Mouse (Mus musculus) heart, postnatal 25 days (tissue): Measurements from ENCODE around the gene Stkld1. TPM values are rescaled to one million over a fixed set of nuclear protein-coding genes. Genes with fewer than 3 reads are reported as not detected.

Experiments used
- DNase-seq: peaks from one replicate; pipeline ENCODE4 v3.0.0; 2022; ENCODE audit warnings: low spot score
- intact Hi-C: fragments of 180-260 bp; cut with DNase I; formaldehyde crosslinking; loops from one replicate; pipeline ENCODE4 v1.15.1; 2025
- total RNA-seq, 2 experiments: library from RNA; stranded (reverse); gene quantifications; 2 replicates each; pipeline ENCODE4 v1.2.3; 2021

The Stkld1 gene
- total RNA-seq, 2 experiments from 2014 or later, result not detected

- intact Hi-C loops, result no loop called here
- no peak for DNase-seq
Measured at GRCm38 (mm10) chr2:26954735-26955395, 21.0 kb downstream of the Stkld1 start.

DNA sequence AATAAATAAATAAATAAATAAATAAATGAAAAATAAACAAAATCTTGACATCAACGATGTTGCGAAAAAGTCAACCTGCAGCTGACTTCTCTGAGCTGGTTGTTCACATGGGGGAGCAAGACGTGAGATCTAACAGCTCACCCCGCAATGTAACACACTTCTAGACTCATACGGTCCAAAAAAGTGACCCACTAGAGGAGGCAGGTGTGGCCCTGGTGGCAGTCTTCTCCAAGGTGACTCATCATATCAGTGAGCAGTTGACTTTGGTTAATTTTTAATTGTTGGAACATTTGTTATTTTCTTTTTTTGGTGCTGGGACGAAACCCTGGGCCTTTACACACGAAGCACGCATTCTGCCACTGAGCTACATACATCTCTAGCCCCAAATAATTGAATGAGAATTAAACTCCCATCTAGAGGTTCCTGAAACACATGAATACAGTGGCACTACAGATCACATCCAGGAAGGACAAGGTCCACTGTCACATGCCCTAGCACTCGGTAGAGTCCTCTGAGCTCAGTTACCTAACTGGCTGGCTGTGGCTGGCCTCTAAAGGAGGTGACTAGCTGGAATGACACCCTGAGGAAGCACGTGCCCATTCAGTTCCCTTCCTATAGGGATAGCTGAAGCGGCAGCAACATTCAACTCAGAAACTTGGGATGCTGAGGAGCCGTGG lies 23.1 kb downstream of the Stkld1 start:
- DNase-seq, result no peak
- intact Hi-C loops, result no loop called here

- intact Hi-C loops, result no loop called here
- no peak for DNase-seq
Measured at GRCm38 (mm10) chr2:26957488-26957859, 23.6 kb downstream of the Stkld1 start.

DNA sequence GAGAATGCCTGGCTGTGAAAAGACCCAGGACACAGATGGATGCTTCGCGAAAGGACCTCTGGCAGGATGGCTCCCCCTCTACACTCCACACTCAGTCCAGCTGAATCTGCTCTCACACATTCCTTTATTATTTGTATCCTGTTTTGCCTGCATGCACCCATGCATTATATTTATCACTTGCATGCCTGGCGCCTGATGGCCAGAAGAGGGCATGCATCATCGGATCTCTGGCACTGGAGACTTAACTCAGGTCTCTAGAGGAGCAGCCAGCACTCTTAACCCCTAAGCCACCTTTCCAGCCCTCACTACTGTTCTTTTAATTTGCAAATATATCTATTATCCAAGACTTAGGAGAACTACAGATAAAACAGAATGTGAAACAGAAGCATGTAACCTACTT lies 26.9 kb downstream of the Stkld1 start:
- intact Hi-C loops, result loop anchor here (5.0 kb wide), 1 partner anchor 58 kb away; the partner anchor contains the start of gene Surf6
- DNase-seq, result no peak

GRCm38 (mm10) chr2:26963923-26964723 lies 30.3 kb downstream of the Stkld1 start, which contains the start of gene Rexo4:
Rexo4 (minus strand) TSS chr2:26964386.
- DNase-seq, result peak; percentile 86
- intact Hi-C loops, result loop anchor here (2.0 to 5.0 kb wide), 2 partner anchors 27 to 62 kb away; partner anchors contain the start of gene Surf6

- no peak for DNase-seq
- intact Hi-C loops, result loop anchor here (2.0 to 5.0 kb wide), 2 partner anchors 28 to 63 kb away; partner anchors contain the start of gene Surf6
Measured at GRCm38 (mm10) chr2:26964724-26965370, 31.0 kb downstream of the Stkld1 start.

GRCm38 (mm10) chr2:26967262-26967661 lies 33.4 kb downstream of the Stkld1 start:
- DNase-seq, result no peak
- intact Hi-C loops, result no loop called here

DNA sequence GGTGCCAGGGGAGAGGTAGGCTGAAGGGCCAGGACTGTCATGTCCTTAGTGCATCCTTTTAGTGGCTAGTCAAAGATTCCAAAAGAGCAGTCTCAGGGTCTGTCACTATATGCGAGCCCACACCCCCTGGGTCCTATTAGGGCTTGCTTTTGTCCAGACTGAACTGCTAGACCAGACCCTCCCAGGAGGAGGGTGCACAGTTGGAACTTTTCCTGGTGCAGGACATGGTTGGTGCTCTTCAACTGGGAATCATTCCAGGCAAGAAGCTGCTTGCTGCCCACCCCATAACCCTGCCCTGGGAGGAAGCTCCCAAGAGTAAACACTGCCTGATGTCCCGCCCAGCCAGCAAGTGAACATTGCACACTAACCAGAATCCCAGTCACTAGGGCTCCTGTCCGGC lies 39.3 kb downstream of the Stkld1 start, which contains the start of gene Adamts13:
TSS of gene Adamts13 (plus strand) at position 301 of the 400 bp plus-strand sequence.
- DNase-seq, result no peak
- intact Hi-C loops, result no loop called here

GRCm38 (mm10) chr2:26973960-26974359 lies 40.1 kb downstream of the Stkld1 start:
- no peak for DNase-seq
- intact Hi-C loops, result no loop called here

- intact Hi-C loops, result no loop called here
Measured at GRCm38 (mm10) chr2:26980361-26980760, 46.5 kb downstream of the Stkld1 start.

DNA sequence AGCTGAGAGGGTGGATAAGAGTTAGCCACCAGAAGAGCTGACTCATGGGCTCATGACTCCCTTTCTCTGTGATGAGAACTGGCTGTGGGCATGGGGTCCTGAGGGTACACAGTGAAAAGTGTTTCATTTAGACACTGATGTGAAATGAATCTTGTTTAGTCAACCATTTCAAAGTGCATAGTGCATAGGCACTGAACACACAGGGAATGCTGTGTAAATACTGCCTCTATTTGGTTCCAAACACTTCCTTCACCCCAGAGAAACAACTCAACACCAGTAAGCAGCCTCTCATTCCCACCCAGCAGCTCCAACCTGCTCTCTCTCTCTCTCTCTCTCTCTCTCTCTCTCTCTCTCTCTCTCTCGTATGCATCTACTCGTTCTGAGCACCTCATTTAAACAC lies 50.3 kb downstream of the Stkld1 start:
- intact Hi-C loops, result no loop called here
- DNase-seq, result no peak

More at GRCm38 (mm10) chr2:26980361-26980760, 46.5 kb downstream of the Stkld1 start:
- no peak for DNase-seq

GRCm38 (mm10) chr2:26984640-26985039 lies 50.8 kb downstream of the Stkld1 start:
- DNase-seq, result no peak
- intact Hi-C loops, result no loop called here

GRCm38 (mm10) chr2:26993936-26994335 lies 60.1 kb downstream of the Stkld1 start:
- intact Hi-C loops, result no loop called here
- DNase-seq, result no peak

DNA sequence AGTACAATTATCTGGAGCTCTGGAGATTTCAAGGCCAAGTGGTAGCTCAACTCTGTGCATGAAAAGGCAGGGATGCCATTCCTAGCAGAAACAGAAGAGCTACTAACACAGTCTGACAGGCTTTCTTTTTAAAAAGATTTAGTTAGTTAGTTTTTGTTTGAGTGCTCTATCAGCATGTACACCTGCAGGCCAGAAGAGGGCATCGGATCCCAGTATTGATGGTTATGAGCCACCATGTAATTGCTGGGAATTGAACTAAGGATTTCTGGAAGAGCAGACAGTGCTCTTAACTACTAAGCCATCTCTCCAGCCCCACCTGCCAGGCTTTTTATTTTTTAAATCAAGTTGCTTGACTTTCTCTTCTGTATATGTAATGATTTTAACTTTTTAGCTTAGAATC lies 63.7 kb downstream of the Stkld1 start:
- no peak for DNase-seq

DNA sequence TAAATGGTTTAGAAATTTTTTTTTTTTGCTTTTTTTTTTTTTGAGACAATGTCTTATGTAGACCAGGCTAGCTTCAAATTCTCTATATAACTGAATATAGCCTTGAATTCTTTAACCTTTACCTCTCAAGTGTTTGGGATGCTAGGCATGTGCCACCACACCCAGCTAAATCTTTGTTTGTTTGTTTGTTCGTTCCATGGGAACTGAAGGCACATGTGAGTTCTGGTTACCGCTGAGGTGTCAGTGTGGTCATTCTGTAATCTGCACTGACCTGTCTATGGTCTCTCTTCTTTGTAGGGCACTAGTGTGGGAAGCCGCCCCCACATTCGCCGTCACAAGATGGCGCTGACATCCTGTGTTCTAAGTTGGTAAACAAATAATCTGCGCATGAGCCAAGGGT lies 64.1 kb downstream of the Stkld1 start:
- intact Hi-C loops, result no loop called here
- no peak for DNase-seq

More for the DNA sequence above, 63.7 kb downstream of the Stkld1 start:
- intact Hi-C loops, result no loop called here

Other genes with a start within 250 kb of the Stkld1 start
- gene Abo, start 69.1 kb upstream of the Stkld1 start, total RNA-seq, result not detected
- 10 to 100 TPM; 12.2 to 13.9 TPM for gene Surf6, start 31.2 kb upstream of the Stkld1 start, total RNA-seq
- 10 to 100 TPM; 23.7 to 25.6 TPM for gene Med22, start 23.4 kb upstream of the Stkld1 start, total RNA-seq
- gene Rpl7a, start 23.3 kb upstream of the Stkld1 start, total RNA-seq, result 100 to 1,000 TPM; 274 to 280 TPM
- 10 to 100 TPM; 14.7 to 14.8 TPM for gene Surf2, start 17.7 kb upstream of the Stkld1 start, total RNA-seq
- gene Surf1, start 17.5 kb upstream of the Stkld1 start, total RNA-seq, result 10 to 100 TPM; 49.4 to 49.7 TPM
- 10 to 100 TPM; 82.1 to 85.7 TPM for gene Surf4, start 119 bp upstream of the Stkld1 start, total RNA-seq
- gene Rexo4, start 30.3 kb downstream of the Stkld1 start, total RNA-seq, result 10 to 100 TPM; 13.9 to 15.2 TPM
- not detected for gene Adamts13, start 39.4 kb downstream of the Stkld1 start, total RNA-seq
- 10 to 100 TPM; 37.3 to 41.6 TPM for gene Cacfd1, start 75.9 kb downstream of the Stkld1 start, total RNA-seq
- gene Slc2a6, start 94.0 kb downstream of the Stkld1 start, total RNA-seq, result under 1 TPM; 0.25 to 0.39 TPM
- gene Mymk, start 138.1 kb downstream of the Stkld1 start, total RNA-seq, result not detected
- 10 to 100 TPM; 19.1 to 26.8 TPM for gene Adamtsl2, start 145.3 kb downstream of the Stkld1 start, total RNA-seq
- under 1 TPM; 0.34 to 0.48 TPM for gene Fam163b, start 208.4 kb downstream of the Stkld1 start, total RNA-seq
- 1 to 10 TPM; 2.1 to 2.7 TPM for gene Dbh, start 231.2 kb downstream of the Stkld1 start, total RNA-seq